Mouse (Mus musculus): ENCODE results near the gene Adgrf3. TPM values are rescaled to one million over a fixed set of nuclear protein-coding genes. Genes with fewer than 3 reads are reported as not detected.
A peak's percentile ranks its signal among the peaks of the same experiment; 100 is the strongest.

The Adgrf3 gene
- total and polyA plus RNA-seq, 2 experiments from 2014 or later = not detected

- Histone ChIP-seq H3K9me3 (ENCODE audit: low read length) (no peaks in the 10 kb centered on the region), H3K4me2 (ENCODE audit: low read depth) (no peak overlapping the region), H3K27me3 (ENCODE audit: insufficient read depth, low read length) (no peaks in the 10 kb centered on the region), H3K4me3 (ENCODE audit: low read depth, low read length) (no peak overlapping the region), H3K4me1 (ENCODE audit: insufficient read depth) (no peaks in the 10 kb centered on the region), H3K36me3 (ENCODE audit: insufficient read depth) (no peaks in the 10 kb centered on the region), H3K9ac (no peak overlapping the region), H3K27ac (ENCODE audit: low read depth, low read length) (no peak overlapping the region)
- no peak for DNase-seq
- TF ChIP-seq CTCF (IDR thresholded peaks at IDR 0.05; ENCODE audit: low read depth) = no peak
- WGBS = 86% methylated on average over 10 of the region's 10 CpGs
- ATAC-seq = no peak
Measured at GRCm38 (mm10) chr5:30203216-30203885, 2.2 kb downstream of the Adgrf3 start.

DNA sequence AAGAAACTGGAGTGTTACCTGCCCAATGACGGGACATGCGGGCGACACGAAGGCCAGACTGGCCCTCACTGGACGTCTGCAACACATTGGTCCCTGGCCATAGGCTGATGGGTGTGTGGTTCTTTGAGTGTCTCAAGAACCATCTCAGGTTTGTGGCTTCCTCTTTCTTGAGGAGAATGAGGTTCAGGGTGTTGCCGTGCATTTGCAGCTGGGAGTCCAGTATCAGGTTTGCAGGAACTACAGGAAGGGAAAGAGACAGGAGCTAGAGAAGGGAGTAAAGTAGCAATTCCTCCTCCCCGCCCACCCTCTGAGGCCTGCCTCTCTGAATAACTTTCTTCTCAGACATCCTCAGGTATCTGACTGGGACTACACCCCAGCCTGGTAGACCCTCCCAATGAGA lies 3.3 kb downstream of the Adgrf3 start:
- H3K36me3 ChIP-seq (ENCODE audit: insufficient read depth) = no peaks in the 10 kb centered on the region
- H3K27me3 ChIP-seq (ENCODE audit: insufficient read depth, low read length) = no peaks in the 10 kb centered on the region
- no peaks in the 10 kb centered on the region for H3K4me1 ChIP-seq (ENCODE audit: insufficient read depth)
- no peak overlapping the region for H3K9ac ChIP-seq
- no peak for TF ChIP-seq CTCF (IDR thresholded peaks at IDR 0.05; ENCODE audit: low read depth)
- DNase-seq (no peak), ATAC-seq (no peak)
- no peak overlapping the region for H3K27ac ChIP-seq (ENCODE audit: low read depth, low read length)
- H3K4me3 ChIP-seq (ENCODE audit: low read depth, low read length) = no peak overlapping the region
- 89% methylated on average over 7 of the region's 7 CpGs for WGBS
- H3K9me3 ChIP-seq (ENCODE audit: low read length) = no peaks in the 10 kb centered on the region
- no peak overlapping the region for H3K4me2 ChIP-seq (ENCODE audit: low read depth)

DNA sequence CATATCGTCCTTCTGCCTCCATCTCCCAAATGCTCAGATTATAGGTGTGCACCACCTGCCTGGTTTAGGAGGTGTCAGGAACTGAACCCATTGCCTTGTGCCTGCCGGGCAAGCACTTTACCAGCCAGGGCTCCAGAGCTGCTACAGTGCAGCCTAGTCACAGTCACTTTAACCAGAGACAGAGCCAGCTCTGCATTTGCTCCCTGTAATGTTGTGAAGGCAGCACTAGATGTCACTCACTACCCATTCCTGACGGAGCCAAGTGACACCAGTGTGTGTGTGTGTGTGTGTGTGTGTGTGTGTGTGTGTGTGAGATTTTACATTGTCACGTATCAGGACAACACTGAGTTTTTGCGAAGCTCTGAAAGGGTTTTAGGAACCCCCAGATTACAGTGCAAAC lies 4.0 kb downstream of the Adgrf3 start:
- peak; percentile 93 for ATAC-seq
- Histone ChIP-seq H3K4me2 (ENCODE audit: low read depth) (no peak overlapping the region), H3K36me3 (ENCODE audit: insufficient read depth) (no peaks in the 10 kb centered on the region), H3K9ac (no peak overlapping the region), H3K27ac (ENCODE audit: low read depth, low read length) (no peak overlapping the region), H3K4me1 (ENCODE audit: insufficient read depth) (no peaks in the 10 kb centered on the region), H3K4me3 (ENCODE audit: low read depth, low read length) (no peak overlapping the region), H3K27me3 (ENCODE audit: insufficient read depth, low read length) (no peaks in the 10 kb centered on the region), H3K9me3 (ENCODE audit: low read length) (no peaks in the 10 kb centered on the region)
- 43% methylated on average over 5 of the region's 5 CpGs for WGBS
- peak; percentile 96 for TF ChIP-seq CTCF (IDR thresholded peaks at IDR 0.05; ENCODE audit: low read depth)
- peak; percentile 84 for DNase-seq

GRCm38 (mm10) chr5:30198257-30198656 lies 7.3 kb downstream of the Adgrf3 start:
- Histone ChIP-seq H3K36me3 (ENCODE audit: insufficient read depth) (no peaks in the 10 kb centered on the region), H3K27me3 (ENCODE audit: insufficient read depth, low read length) (no peaks in the 10 kb centered on the region), H3K27ac (ENCODE audit: low read depth, low read length) (no peak overlapping the region), H3K9ac (no peak overlapping the region), H3K4me1 (ENCODE audit: insufficient read depth) (no peaks in the 10 kb centered on the region), H3K9me3 (ENCODE audit: low read length) (no peaks in the 10 kb centered on the region), H3K4me2 (ENCODE audit: low read depth) (no peak overlapping the region), H3K4me3 (ENCODE audit: low read depth, low read length) (no peak overlapping the region)
- WGBS = 77% methylated on average over 7 of the region's 7 CpGs
- DNase-seq (no peak), ATAC-seq (no peak)
- TF ChIP-seq CTCF (IDR thresholded peaks at IDR 0.05; ENCODE audit: low read depth) = no peak

DNA sequence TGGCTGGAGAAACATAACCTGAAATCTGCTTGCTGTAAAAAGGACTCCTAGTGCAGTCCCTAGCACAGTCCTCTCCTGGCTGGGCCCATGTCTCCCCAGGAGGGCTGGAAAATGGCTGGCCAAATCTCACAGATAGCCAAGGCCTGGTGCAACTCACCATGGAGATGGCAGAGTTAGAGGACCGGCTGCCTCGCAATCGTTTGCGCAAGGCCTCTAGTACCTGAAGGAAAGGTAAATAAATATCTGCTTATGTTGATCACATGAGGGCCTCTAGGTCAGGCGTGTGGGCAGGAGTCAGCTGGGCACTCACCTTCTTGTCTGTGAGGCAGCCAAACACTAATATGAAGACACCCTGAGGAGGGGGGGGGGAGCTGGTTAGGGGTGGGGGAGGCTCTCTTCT lies 10.2 kb downstream of the Adgrf3 start:
- no peak overlapping the region for H3K4me2 ChIP-seq (ENCODE audit: low read depth)
- H3K4me3 ChIP-seq (ENCODE audit: low read depth, low read length) = no peak overlapping the region
- no peak for TF ChIP-seq CTCF (IDR thresholded peaks at IDR 0.05; ENCODE audit: low read depth)
- no peak for ATAC-seq
- no peaks in the 10 kb centered on the region for H3K27me3 ChIP-seq (ENCODE audit: insufficient read depth, low read length)
- H3K9ac ChIP-seq = no peak overlapping the region
- 95% methylated on average over 5 of the region's 5 CpGs for WGBS
- no peaks in the 10 kb centered on the region for H3K9me3 ChIP-seq (ENCODE audit: low read length)
- no peak for DNase-seq
- no peaks in the 10 kb centered on the region for H3K4me1 ChIP-seq (ENCODE audit: insufficient read depth)
- no peak overlapping the region for H3K27ac ChIP-seq (ENCODE audit: low read depth, low read length)
- no peaks in the 10 kb centered on the region for H3K36me3 ChIP-seq (ENCODE audit: insufficient read depth)

- Histone ChIP-seq H3K9me3 (ENCODE audit: low read length) (no peaks in the 10 kb centered on the region), H3K4me1 (ENCODE audit: insufficient read depth) (no peaks in the 10 kb centered on the region), H3K27ac (ENCODE audit: low read depth, low read length) (no peak overlapping the region), H3K27me3 (ENCODE audit: insufficient read depth, low read length) (no peaks in the 10 kb centered on the region), H3K4me3 (ENCODE audit: low read depth, low read length) (no peak overlapping the region), H3K9ac (no peak overlapping the region), H3K36me3 (ENCODE audit: insufficient read depth) (peaks cover 5% of the 10 kb centered on the region; the same call in 1 of the 2 replicates), H3K4me2 (ENCODE audit: low read depth) (no peak overlapping the region)
- DNase-seq = no peak
- WGBS = 81% methylated on average over 1 of the region's 1 CpGs
- no peak for TF ChIP-seq CTCF (IDR thresholded peaks at IDR 0.05; ENCODE audit: low read depth)
- ATAC-seq = no peak
Measured at GRCm38 (mm10) chr5:30192452-30192851, 13.1 kb downstream of the Adgrf3 start.

DNA sequence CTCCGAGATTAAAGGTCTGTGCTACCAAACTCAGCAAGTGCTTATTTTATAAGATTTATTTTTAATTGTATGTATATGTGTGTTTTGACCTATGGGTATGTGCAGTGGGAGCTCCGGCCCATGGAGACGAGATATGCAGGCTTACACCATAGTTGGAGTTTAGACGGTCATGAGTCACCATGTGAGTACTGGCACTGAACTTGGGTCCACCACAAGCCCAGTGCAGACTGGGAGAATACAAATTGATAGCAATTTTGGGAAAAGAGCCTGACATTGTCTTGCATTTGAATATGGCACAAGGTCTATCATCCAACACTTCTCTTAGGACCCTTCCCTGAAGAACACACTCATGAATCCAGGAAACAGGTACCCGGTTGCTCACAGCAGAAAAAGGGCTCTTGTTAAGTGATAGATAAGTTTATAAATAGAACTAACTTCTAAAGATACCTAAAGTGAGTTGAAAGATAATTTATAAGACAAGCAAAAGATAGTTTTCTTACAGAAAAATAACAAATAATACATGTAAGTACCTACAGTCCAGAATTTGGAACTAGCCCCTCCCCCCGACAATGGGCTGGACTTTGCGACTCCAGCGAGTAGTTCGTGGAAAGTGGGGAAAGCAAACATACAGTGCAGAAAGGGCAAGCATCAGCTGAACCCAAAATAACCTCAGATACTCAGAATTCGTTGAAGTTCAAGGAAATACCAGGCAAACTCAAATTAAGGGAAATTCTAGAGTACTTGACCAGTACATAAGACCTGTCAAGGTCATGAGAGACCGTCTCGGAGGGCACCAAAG lies 17.6 kb downstream of the Adgrf3 start:
- Histone ChIP-seq H3K4me2 (ENCODE audit: low read depth) (no peak overlapping the region), H3K27me3 (ENCODE audit: insufficient read depth, low read length) (no peaks in the 10 kb centered on the region), H3K27ac (ENCODE audit: low read depth, low read length) (no peak overlapping the region), H3K4me3 (ENCODE audit: low read depth, low read length) (no peak overlapping the region), H3K9me3 (ENCODE audit: low read length) (no peaks in the 10 kb centered on the region), H3K4me1 (ENCODE audit: insufficient read depth) (no peaks in the 10 kb centered on the region), H3K36me3 (ENCODE audit: insufficient read depth) (peaks cover 35% of the 10 kb centered on the region), H3K9ac (no peak overlapping the region)
- WGBS = 93% methylated on average over 12 of the region's 12 CpGs
- ATAC-seq (no peak), DNase-seq (no peak)
- no peak for TF ChIP-seq CTCF (IDR thresholded peaks at IDR 0.05; ENCODE audit: low read depth)

Data from forebrain, postnatal 0 days (tissue).